Mouse (Mus musculus): ENCODE measurements around the gene Prnp. TPM values are rescaled to one million over a fixed set of nuclear protein-coding genes. Genes with fewer than 3 reads are reported as not detected.

Prnp gene
- polyA plus RNA-seq, 1 experiment from 2014 or later: 111 TPM

DNA sequence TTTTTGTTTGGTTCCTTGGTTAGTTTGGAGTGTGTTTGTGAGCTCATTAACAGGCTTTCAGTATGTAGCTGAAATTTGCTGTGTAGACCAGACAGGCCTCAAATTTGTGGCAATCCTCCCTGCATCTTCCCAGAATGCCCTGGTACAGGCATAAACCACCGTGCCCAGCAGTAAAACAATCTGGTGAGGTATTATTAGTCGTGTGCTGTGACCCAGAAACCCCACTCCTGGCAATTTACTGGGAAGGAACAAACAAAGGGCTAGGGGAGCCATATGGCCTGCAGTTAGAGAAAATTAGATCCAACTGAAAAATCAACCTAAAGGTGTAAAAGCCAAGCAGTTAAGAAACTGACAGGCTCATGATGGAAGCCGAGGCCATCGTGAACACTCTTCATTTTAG, 1.6 kb downstream of the Prnp start:
- no peak for ATAC-seq
- peak; percentile 51 for DNase-seq (ENCODE audit: low spot score)
- H3K4me2 ChIP-seq (ENCODE audit: low read length): peak overlapping the region; percentile 75
- H3K27ac ChIP-seq (ENCODE audit: low read depth, low read length): 0 out of 2 replicates have a peak overlapping the region, but pooled peaks have one; percentile 46
- peak overlapping the region; percentile 91 for H3K9ac ChIP-seq (ENCODE audit: low read length)
- H3K36me3 ChIP-seq (ENCODE audit: control insufficient read depth, insufficient read depth, low read length): peaks cover 16% of the 10 kb centered on the region; the same call in 1 of the 2 replicates
- 29% methylated on average over 4 of the region's 4 CpGs for WGBS
- peaks cover 22% of the 10 kb centered on the region for H3K4me1 ChIP-seq (ENCODE audit: control insufficient read depth, insufficient read depth, low read length)
- H3K27me3 ChIP-seq (replicated peaks; ENCODE audit: control insufficient read depth, insufficient read depth, low read length): no peaks in the 10 kb centered on the region
- H3K9me3 ChIP-seq (replicated peaks; ENCODE audit: control insufficient read depth, low read length): no peaks in the 10 kb centered on the region
- peak overlapping the region; percentile 63 for H3K4me3 ChIP-seq (ENCODE audit: low read depth, low read length)

DNA sequence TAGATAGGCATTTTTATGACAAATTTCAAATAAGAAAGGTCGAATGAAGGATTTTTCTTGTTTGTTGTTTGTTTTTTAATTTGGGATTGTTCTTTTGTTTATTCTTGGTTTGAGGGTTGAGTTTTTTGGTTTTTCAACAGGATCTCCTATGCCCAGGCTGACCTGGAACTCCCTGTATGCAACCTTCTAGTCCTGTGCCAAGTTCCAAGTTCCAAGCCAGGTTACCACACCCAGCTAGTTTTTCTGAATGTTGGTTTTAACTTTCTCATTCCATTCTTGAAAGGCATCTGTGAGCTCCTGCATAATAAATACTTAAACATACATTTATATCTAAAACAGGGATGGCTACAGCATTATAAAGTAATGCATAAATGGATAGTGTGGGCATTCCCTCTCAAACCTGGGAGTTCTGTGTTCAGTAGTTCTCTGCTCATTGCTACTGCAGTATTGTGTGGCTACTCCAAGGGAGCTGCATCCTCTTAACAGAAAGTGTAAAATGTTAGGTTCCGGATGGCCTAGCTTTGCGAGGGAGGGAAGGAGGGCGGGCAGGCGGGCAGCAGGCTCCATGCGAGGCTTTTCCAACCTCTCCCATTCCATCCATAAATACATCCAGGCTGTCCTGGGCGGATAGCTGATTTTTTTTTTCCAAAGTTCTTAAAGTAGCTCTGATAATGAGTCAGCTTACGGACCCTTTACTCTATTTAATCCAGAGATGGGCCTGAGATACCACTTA, 3.0 kb downstream of the Prnp start:
- ATAC-seq (no peak), DNase-seq (ENCODE audit: low spot score) (no peak)
- H3K4me3 ChIP-seq (ENCODE audit: low read depth, low read length): no peak overlapping the region

DNA sequence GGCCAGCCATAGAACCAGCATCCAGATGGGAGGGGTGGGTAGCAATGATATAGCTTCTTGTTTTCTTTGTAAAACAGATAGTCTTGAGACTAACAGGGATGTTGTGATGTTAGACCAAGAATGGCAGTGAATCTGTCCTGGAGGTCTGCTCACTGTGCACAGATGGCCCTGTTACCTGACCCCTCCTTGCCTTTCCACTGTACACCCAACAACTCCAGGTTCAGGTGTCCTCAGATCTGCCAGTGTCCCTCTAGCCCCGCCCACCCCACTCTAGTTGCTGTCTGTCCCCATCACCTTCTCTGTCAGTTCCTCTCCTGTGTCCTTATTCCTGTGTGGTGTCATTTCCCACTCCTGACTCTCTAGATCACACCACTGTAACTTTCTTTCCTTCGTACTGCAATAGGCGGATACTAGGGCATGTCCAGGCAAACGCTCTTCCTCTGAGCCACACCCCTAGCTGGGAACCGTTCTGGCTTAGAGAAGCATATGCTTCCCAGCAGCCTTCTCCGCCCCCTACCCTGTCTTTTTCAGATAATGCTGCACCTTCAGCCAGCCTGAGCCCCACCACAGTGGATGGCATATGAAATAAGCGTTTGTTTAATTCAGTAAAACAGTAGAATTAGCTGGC, 22.7 kb downstream of the Prnp start:
- ATAC-seq (no peak), DNase-seq (ENCODE audit: low spot score) (no peak)
- H3K4me1 ChIP-seq (ENCODE audit: control insufficient read depth, insufficient read depth, low read length): 0 out of 2 replicates have a peak, but pooled peaks cover 3% of the 10 kb centered on the region
- no peaks in the 10 kb centered on the region for H3K9me3 ChIP-seq (replicated peaks; ENCODE audit: control insufficient read depth, low read length)
- no peak overlapping the region for H3K4me2 ChIP-seq (ENCODE audit: low read length)
- H3K36me3 ChIP-seq (ENCODE audit: control insufficient read depth, insufficient read depth, low read length): peaks cover 12% of the 10 kb centered on the region
- no peaks in the 10 kb centered on the region for H3K27me3 ChIP-seq (replicated peaks; ENCODE audit: control insufficient read depth, insufficient read depth, low read length)
- H3K27ac ChIP-seq (ENCODE audit: low read depth, low read length): no peak overlapping the region
- 69% methylated on average over 7 of the region's 7 CpGs for WGBS
- H3K9ac ChIP-seq (ENCODE audit: low read length): no peak overlapping the region
- no peak overlapping the region for H3K4me3 ChIP-seq (ENCODE audit: low read depth, low read length)

More for the DNA sequence above, 3.0 kb downstream of the Prnp start:
- Histone ChIP-seq H3K27me3 (replicated peaks; ENCODE audit: control insufficient read depth, insufficient read depth, low read length) (no peaks in the 10 kb centered on the region), H3K4me2 (ENCODE audit: low read length) (peak overlapping the region; percentile 75), H3K27ac (ENCODE audit: low read depth, low read length) (no peak overlapping the region), H3K36me3 (ENCODE audit: control insufficient read depth, insufficient read depth, low read length) (peaks cover 22% of the 10 kb centered on the region; the same call in 1 of the 2 replicates), H3K9ac (ENCODE audit: low read length) (no peak overlapping the region), H3K9me3 (replicated peaks; ENCODE audit: control insufficient read depth, low read length) (no peaks in the 10 kb centered on the region), H3K4me1 (ENCODE audit: control insufficient read depth, insufficient read depth, low read length) (peaks cover 22% of the 10 kb centered on the region)
- 89% methylated on average over 8 of the region's 8 CpGs for WGBS

DNA sequence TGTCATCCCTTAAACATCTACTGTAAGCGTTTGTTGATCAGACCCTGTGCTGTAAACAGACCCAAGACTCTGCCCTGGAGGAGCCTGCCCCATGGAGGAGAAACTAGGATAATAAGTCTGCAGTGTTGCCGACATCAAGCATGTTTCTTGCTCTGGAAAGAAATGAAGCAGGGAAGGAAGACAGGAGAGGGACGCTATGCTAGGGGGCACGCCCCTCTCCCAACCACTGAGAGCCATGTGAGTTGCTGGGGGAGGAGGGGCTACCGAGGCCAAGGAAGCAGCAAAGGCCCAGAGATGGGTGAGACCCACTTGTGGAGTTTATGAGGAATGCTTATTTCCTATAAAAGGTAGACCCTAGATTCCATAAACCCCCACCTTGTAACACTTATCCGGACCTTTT, 23.3 kb downstream of the Prnp start:
- Histone ChIP-seq H3K27me3 (replicated peaks; ENCODE audit: control insufficient read depth, insufficient read depth, low read length) (no peaks in the 10 kb centered on the region), H3K4me1 (ENCODE audit: control insufficient read depth, insufficient read depth, low read length) (0 out of 2 replicates have a peak, but pooled peaks cover 3% of the 10 kb centered on the region), H3K4me2 (ENCODE audit: low read length) (no peak overlapping the region), H3K9me3 (replicated peaks; ENCODE audit: control insufficient read depth, low read length) (no peaks in the 10 kb centered on the region), H3K27ac (ENCODE audit: low read depth, low read length) (no peak overlapping the region), H3K4me3 (ENCODE audit: low read depth, low read length) (no peak overlapping the region), H3K9ac (ENCODE audit: low read length) (peak overlapping the region; percentile 14), H3K36me3 (ENCODE audit: control insufficient read depth, insufficient read depth, low read length) (peaks cover 18% of the 10 kb centered on the region)
- no peak for DNase-seq (ENCODE audit: low spot score)
- 0 out of 2 replicates have a peak, but pooled peaks have one; percentile 42 for ATAC-seq
- 24% methylated on average over 6 of the region's 6 CpGs for WGBS

DNA sequence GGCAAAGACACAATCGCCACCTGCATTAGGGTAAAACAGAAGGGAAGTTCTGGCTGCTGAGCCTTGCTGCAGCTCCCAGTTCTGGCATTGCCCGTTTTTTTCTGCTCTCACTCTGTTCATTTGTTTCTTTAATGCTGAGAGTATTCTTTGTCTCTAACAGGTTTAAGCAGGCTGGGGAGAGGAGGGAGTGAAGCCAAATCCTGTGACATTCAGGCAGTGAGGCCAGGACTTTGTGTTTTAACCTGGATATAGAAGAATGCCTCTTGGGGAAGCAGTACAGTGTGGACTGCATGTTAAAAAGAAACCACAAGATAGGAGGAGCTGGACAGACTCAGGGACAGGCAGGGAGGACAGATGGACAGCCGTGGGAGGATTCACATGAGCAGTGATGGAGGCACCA, 23.9 kb downstream of the Prnp start:
- Histone ChIP-seq H3K27ac (ENCODE audit: low read depth, low read length) (peak overlapping the region; percentile 15; the same call in 1 of the 2 replicates), H3K36me3 (ENCODE audit: control insufficient read depth, insufficient read depth, low read length) (peaks cover 24% of the 10 kb centered on the region), H3K27me3 (replicated peaks; ENCODE audit: control insufficient read depth, insufficient read depth, low read length) (no peaks in the 10 kb centered on the region), H3K9me3 (replicated peaks; ENCODE audit: control insufficient read depth, low read length) (no peaks in the 10 kb centered on the region), H3K4me2 (ENCODE audit: low read length) (no peak overlapping the region), H3K4me1 (ENCODE audit: control insufficient read depth, insufficient read depth, low read length) (0 out of 2 replicates have a peak, but pooled peaks cover 3% of the 10 kb centered on the region), H3K4me3 (ENCODE audit: low read depth, low read length) (no peak overlapping the region), H3K9ac (ENCODE audit: low read length) (peak overlapping the region; percentile 14)
- 36% methylated on average over 3 of the region's 3 CpGs for WGBS
- ATAC-seq (0 out of 2 replicates have a peak, but pooled peaks have one; percentile 26), DNase-seq (ENCODE audit: low spot score) (peak; percentile 34)

DNA sequence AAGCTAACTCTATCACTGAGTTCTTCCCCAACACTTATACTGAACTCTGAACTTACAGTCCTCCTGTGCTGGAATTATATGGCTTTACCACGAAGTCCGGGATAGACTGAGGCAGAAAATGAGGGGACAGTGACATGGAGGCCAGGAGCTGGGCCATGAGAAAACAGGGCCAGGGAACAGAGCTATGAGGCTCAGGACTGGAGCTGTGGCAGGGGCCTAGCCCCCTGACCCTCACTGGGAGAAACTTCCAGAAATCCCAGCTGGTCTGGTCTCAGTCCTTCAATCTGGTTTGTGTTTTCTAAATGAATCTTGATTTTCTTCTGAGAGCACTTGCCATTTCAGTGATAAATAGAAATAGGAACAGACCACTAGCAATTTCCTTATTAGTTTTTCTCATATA, 24.5 kb downstream of the Prnp start:
- DNase-seq (ENCODE audit: low spot score) (no peak), ATAC-seq (no peak)
- H3K9ac ChIP-seq (ENCODE audit: low read length): no peak overlapping the region
- no peak overlapping the region for H3K27ac ChIP-seq (ENCODE audit: low read depth, low read length)
- H3K27me3 ChIP-seq (replicated peaks; ENCODE audit: control insufficient read depth, insufficient read depth, low read length): no peaks in the 10 kb centered on the region
- H3K36me3 ChIP-seq (ENCODE audit: control insufficient read depth, insufficient read depth, low read length): peaks cover 25% of the 10 kb centered on the region
- 96% methylated on average over 2 of the region's 2 CpGs for WGBS
- H3K4me2 ChIP-seq (ENCODE audit: low read length): no peak overlapping the region
- H3K4me1 ChIP-seq (ENCODE audit: control insufficient read depth, insufficient read depth, low read length): 0 out of 2 replicates have a peak, but pooled peaks cover 3% of the 10 kb centered on the region
- no peaks in the 10 kb centered on the region for H3K9me3 ChIP-seq (replicated peaks; ENCODE audit: control insufficient read depth, low read length)
- H3K4me3 ChIP-seq (ENCODE audit: low read depth, low read length): no peak overlapping the region

DNA sequence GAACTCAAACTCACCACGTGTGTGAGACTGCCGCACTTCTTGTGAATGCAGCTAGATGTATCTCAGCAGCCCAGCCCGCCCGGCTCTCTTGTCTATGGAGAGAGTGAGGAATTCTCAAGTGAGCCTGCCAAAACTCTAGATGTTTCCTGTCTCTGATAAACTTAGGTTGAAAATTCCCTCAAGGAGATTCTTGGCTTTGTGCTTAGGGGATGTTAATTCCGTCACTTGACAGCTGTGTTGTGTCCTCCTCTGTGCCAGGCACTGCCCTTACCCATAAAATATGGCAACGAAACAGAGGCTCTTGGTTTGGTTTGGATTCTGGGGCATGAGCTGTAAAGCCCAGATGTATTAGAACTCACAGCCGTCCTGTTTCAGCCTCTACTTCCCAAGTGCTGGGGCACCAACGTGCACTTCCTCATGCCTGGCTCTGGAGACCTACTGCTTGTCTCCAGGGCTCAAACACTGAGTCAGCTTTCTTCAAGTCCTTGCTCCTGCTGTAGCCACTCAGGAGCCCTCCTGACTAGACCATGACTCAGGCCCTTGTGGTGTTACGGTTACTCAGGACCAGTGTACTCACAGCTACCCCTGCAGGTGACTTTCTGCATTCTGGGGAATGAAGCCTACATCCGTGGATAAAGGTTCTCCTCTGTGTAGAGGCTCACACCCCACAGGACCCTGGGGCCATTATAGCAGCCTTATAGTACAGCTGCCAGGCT, 25.8 kb downstream of the Prnp start:
- no peaks in the 10 kb centered on the region for H3K27me3 ChIP-seq (replicated peaks; ENCODE audit: control insufficient read depth, insufficient read depth, low read length)
- H3K27ac ChIP-seq (ENCODE audit: low read depth, low read length): no peak overlapping the region
- DNase-seq (ENCODE audit: low spot score) (no peak), ATAC-seq (no peak)
- H3K4me1 ChIP-seq (ENCODE audit: control insufficient read depth, insufficient read depth, low read length): 0 out of 2 replicates have a peak, but pooled peaks cover 3% of the 10 kb centered on the region
- no peak overlapping the region for H3K4me2 ChIP-seq (ENCODE audit: low read length)
- WGBS: 87% methylated on average over 10 of the region's 10 CpGs
- H3K9ac ChIP-seq (ENCODE audit: low read length): no peak overlapping the region
- peaks cover 25% of the 10 kb centered on the region for H3K36me3 ChIP-seq (ENCODE audit: control insufficient read depth, insufficient read depth, low read length)
- no peak overlapping the region for H3K4me3 ChIP-seq (ENCODE audit: low read depth, low read length)
- H3K9me3 ChIP-seq (replicated peaks; ENCODE audit: control insufficient read depth, low read length): no peaks in the 10 kb centered on the region

DNA sequence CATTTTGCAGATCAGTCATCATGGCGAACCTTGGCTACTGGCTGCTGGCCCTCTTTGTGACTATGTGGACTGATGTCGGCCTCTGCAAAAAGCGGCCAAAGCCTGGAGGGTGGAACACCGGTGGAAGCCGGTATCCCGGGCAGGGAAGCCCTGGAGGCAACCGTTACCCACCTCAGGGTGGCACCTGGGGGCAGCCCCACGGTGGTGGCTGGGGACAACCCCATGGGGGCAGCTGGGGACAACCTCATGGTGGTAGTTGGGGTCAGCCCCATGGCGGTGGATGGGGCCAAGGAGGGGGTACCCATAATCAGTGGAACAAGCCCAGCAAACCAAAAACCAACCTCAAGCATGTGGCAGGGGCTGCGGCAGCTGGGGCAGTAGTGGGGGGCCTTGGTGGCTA, 26.7 kb downstream of the Prnp start:
- Histone ChIP-seq H3K9ac (ENCODE audit: low read length) (no peak overlapping the region), H3K4me1 (ENCODE audit: control insufficient read depth, insufficient read depth, low read length) (0 out of 2 replicates have a peak, but pooled peaks cover 3% of the 10 kb centered on the region), H3K27me3 (replicated peaks; ENCODE audit: control insufficient read depth, insufficient read depth, low read length) (no peaks in the 10 kb centered on the region), H3K36me3 (ENCODE audit: control insufficient read depth, insufficient read depth, low read length) (peaks cover 25% of the 10 kb centered on the region), H3K4me2 (ENCODE audit: low read length) (no peak overlapping the region), H3K9me3 (replicated peaks; ENCODE audit: control insufficient read depth, low read length) (no peaks in the 10 kb centered on the region), H3K4me3 (ENCODE audit: low read depth, low read length) (no peak overlapping the region), H3K27ac (ENCODE audit: low read depth, low read length) (no peak overlapping the region)
- DNase-seq (ENCODE audit: low spot score) (no peak), ATAC-seq (no peak)
- 95% methylated on average over 10 of the region's 10 CpGs for WGBS

Measured in forebrain, embryonic 14.5 days (tissue).